Mouse (Mus musculus) G1E (cell line): Measurements from ENCODE around the gene Lenep. TPM values are rescaled to one million over a fixed set of nuclear protein-coding genes. Genes with fewer than 3 reads are reported as not detected.

Source experiments
- ATAC-seq: 2 replicates; pipeline ENCODE4 v1.8.0; 2016; ENCODE audit warnings: mild to moderate bottlenecking; ENCODE audit not compliant: insufficient number of reproducible peaks, poor library complexity, low FRiP score, severe bottlenecking; ENCODE audit errors: extremely low read depth
- DNase-seq: peaks from one replicate; pipeline ENCODE4 v3.0.0; 2012; ENCODE audit warnings: low spot score
- H3K27me3 ChIP-seq: 2 replicates; pipeline ENCODE4 v1.6.1; 2012; ENCODE audit warnings: mild to moderate bottlenecking, low read length, inconsistent platforms; ENCODE audit not compliant: insufficient read depth
- H3K36me3 ChIP-seq: replicated peaks from 2 replicates; pipeline ENCODE3; 2012; ENCODE audit warnings: mild to moderate bottlenecking, inconsistent platforms
- H3K4me1 ChIP-seq: 2 replicates; pipeline ENCODE4 v1.6.1; 2012; ENCODE audit warnings: low read depth, low read length, inconsistent platforms, mixed read lengths; ENCODE audit not compliant: insufficient read depth
- H3K4me3 ChIP-seq: 2 replicates; pipeline ENCODE4 v1.5.1; 2012; ENCODE audit warnings: low read depth, mild to moderate bottlenecking, inconsistent platforms, low read length, moderate library complexity, mixed read lengths
- H3K9me3 ChIP-seq: replicated peaks from 2 replicates; pipeline ENCODE4 v1.6.1; 2012; ENCODE audit warnings: inconsistent platforms
- CTCF ChIP-seq: IDR thresholded peaks from 2 replicates; pipeline ENCODE4 v1.5.1; 2012; ENCODE audit warnings: low read depth, low read length, inconsistent platforms, mixed read lengths
- GATA1 ChIP-seq: IDR thresholded peaks from 2 replicates; pipeline ENCODE4 v1.6.1; 2012; ENCODE audit warnings: borderline replicate concordance, low read length, inconsistent platforms, mixed read lengths
- GATA2 ChIP-seq: IDR thresholded peaks from 2 replicates; pipeline ENCODE4 v1.6.1; 2012; ENCODE audit warnings: low read depth, low read length, inconsistent platforms, borderline replicate concordance
- POLR2AphosphoS5 ChIP-seq: IDR thresholded peaks from 2 replicates; pipeline ENCODE4 v1.6.1; 2012; ENCODE audit warnings: low read depth, low read length, inconsistent platforms; ENCODE audit not compliant: insufficient replicate concordance
- TAL1 ChIP-seq: conservative IDR thresholded peaks from 2 replicates; pipeline ENCODE4 v1.6.1; 2012; ENCODE audit warnings: low read depth, low read length, inconsistent platforms, mixed read lengths
- polyA plus RNA-seq: library from polyadenylated mRNA; stranded (reverse); fragments of >175 nt; gene quantifications from 2 replicates; pipeline ENCODE4 v1.2.3, GENCODE M21; 2012
- total RNA-seq, 2 experiments: library from RNA; stranded (forward) in 1 of 2; stranded (reverse) in 1 of 2; fragments of 200-1000 nt in 1 of 2; fragments of >200 nt in 1 of 2; fragmentation: Nextera tagmentation in 1 of 2; gene quantifications; 2 replicates each; pipeline ENCODE4 v1.2.3; 2014 to 2017

Gene Lenep
- total and polyA plus RNA-seq, 3 experiments: 0.12 to 3.7 (median 0.98) TPM

- peaks cover 71% of the 10 kb centered on the region for H3K4me1 ChIP-seq
- ATAC-seq (no peak), DNase-seq (no peak)
- H3K9me3 ChIP-seq: no peaks in the 10 kb centered on the region
- no peaks in the 10 kb centered on the region for H3K27me3 ChIP-seq
- H3K36me3 ChIP-seq: peaks cover 76% of the 10 kb centered on the region
- TF ChIP-seq POLR2AphosphoS5 (no peak), GATA2 (no peak), GATA1 (no peak), CTCF (no peak), TAL1 (no peak)
- no peak overlapping the region; the same call in 1 of the 2 replicates for H3K4me3 ChIP-seq
Measured at GRCm38 (mm10) chr3:89425141-89425525, 22.5 kb upstream of the Lenep start.

- Histone ChIP-seq H3K4me1 (peaks cover 74% of the 10 kb centered on the region), H3K9me3 (no peaks in the 10 kb centered on the region), H3K27me3 (no peaks in the 10 kb centered on the region), H3K4me3 (peak overlapping the region; percentile 58; the same call in 1 of the 2 replicates), H3K36me3 (peaks cover 74% of the 10 kb centered on the region)
- ATAC-seq: no peak
- no peak for TF ChIP-seq GATA1
- TF ChIP-seq CTCF: no peak
- TF ChIP-seq POLR2AphosphoS5: no peak
- TF ChIP-seq GATA2: no peak
- no peak for TF ChIP-seq TAL1
- peak; percentile 10 for DNase-seq
Measured at GRCm38 (mm10) chr3:89424416-89425140, 22.0 kb upstream of the Lenep start.

- peaks cover 64% of the 10 kb centered on the region for H3K36me3 ChIP-seq
- ATAC-seq (no peak), DNase-seq (no peak)
- peaks cover 78% of the 10 kb centered on the region for H3K4me1 ChIP-seq
- H3K27me3 ChIP-seq: no peaks in the 10 kb centered on the region
- TF ChIP-seq GATA1: no peak
- no peak overlapping the region for H3K4me3 ChIP-seq
- no peaks in the 10 kb centered on the region for H3K9me3 ChIP-seq
Measured at GRCm38 (mm10) chr3:89422556-89423205, 20.1 kb upstream of the Lenep start.

GRCm38 (mm10) chr3:89421810-89422473, 19.3 kb upstream of the Lenep start:
- Histone ChIP-seq H3K4me3 (peak overlapping the region; percentile 68), H3K4me1 (peaks cover 78% of the 10 kb centered on the region), H3K9me3 (no peaks in the 10 kb centered on the region), H3K36me3 (peaks cover 56% of the 10 kb centered on the region), H3K27me3 (no peaks in the 10 kb centered on the region)
- DNase-seq (no peak), ATAC-seq (no peak)
- no peak for TF ChIP-seq GATA2
- no peak for TF ChIP-seq TAL1
- no peak for TF ChIP-seq POLR2AphosphoS5
- TF ChIP-seq CTCF: no peak
- no peak for TF ChIP-seq GATA1

GRCm38 (mm10) chr3:89421002-89421774, 18.6 kb upstream of the Lenep start:
- DNase-seq (peak; percentile 89), ATAC-seq (peak; percentile 64)
- H3K4me3 ChIP-seq: peak overlapping the region; percentile 68
- H3K4me1 ChIP-seq: peaks cover 79% of the 10 kb centered on the region
- no peaks in the 10 kb centered on the region for H3K9me3 ChIP-seq
- H3K27me3 ChIP-seq: no peaks in the 10 kb centered on the region
- peaks cover 55% of the 10 kb centered on the region for H3K36me3 ChIP-seq
- TF ChIP-seq CTCF: no peak
- no peak for TF ChIP-seq GATA2
- no peak for TF ChIP-seq POLR2AphosphoS5
- TF ChIP-seq GATA1: no peak
- TF ChIP-seq TAL1: no peak

- no peaks in the 10 kb centered on the region for H3K27me3 ChIP-seq
- ATAC-seq: no peak
- no peaks in the 10 kb centered on the region for H3K9me3 ChIP-seq
- H3K36me3 ChIP-seq: peaks cover 56% of the 10 kb centered on the region
- peak overlapping the region; percentile 68; the same call in 1 of the 2 replicates for H3K4me3 ChIP-seq
- no peak for TF ChIP-seq TAL1
- no peak for TF ChIP-seq GATA2
- no peak for TF ChIP-seq GATA1
- no peak for TF ChIP-seq CTCF
- no peak for TF ChIP-seq POLR2AphosphoS5
- DNase-seq: no peak
- peaks cover 77% of the 10 kb centered on the region for H3K4me1 ChIP-seq
Measured at GRCm38 (mm10) chr3:89420421-89420820, 17.8 kb upstream of the Lenep start.
